Mouse (Mus musculus): ENCODE results near the gene Slc25a51. TPM values are rescaled to one million over a fixed set of nuclear protein-coding genes. Genes with fewer than 3 reads are reported as not detected.
"Not testable (repeated sequence)": the region's sequence is repeated elsewhere in the genome, so short reads cannot be mapped to it uniquely, and the experiment has no call there.

Gene Slc25a51
- polyA plus RNA-seq, 1 experiment from 2014 or later, result 77.6 TPM

GRCm38 (mm10) chr4:45392099-45392498 lies 16.5 kb downstream of the Slc25a51 start:
- Histone ChIP-seq H3K36me3 (replicated peaks) (peaks cover 4% of the 10 kb centered on the region; the same call in 1 of the 2 replicates), H3K27ac (no peak overlapping the region), H3K4me3 (no peak overlapping the region), H3K27me3 (replicated peaks) (no peaks in the 10 kb centered on the region), H3K9me3 (no peaks in the 10 kb centered on the region), H3K4me2 (no peak overlapping the region), H3K9ac (no peak overlapping the region), H3K4me1 (no peaks in the 10 kb centered on the region)
- WGBS, result 72% methylated on average over 4 of the region's 4 CpGs
- ATAC-seq (replicated peaks), result no peak

GRCm38 (mm10) chr4:45387296-45387695 lies 21.3 kb downstream of the Slc25a51 start:
- H3K4me1 ChIP-seq, result not testable (repeated sequence)
- 95% methylated on average over 5 of the region's 5 CpGs for WGBS

DNA sequence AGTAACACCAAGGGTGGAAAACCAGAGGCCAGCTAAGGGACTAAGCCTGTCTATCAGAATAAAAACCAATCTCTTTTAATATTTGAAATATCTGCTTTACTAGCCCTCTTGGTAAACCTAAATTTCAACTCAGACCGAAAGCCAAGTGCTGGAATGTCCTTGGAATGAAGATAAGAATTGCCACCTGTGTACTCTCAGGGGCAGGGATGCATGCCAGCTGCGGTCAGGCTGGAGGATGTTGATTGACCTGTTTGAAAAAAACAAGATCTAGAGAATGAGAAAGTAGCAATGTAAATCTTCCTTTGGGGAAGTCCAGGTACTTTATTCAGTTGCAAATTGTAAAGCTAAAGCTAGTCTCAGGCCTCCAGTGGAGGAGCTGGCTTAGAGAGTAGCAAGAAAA lies 26.4 kb downstream of the Slc25a51 start:
- not testable (repeated sequence) for H3K36me3 ChIP-seq (replicated peaks); H3K27me3 ChIP-seq (replicated peaks); ATAC-seq (replicated peaks); H3K4me2 ChIP-seq; H3K9ac ChIP-seq; H3K9me3 ChIP-seq; H3K4me1 ChIP-seq; H3K27ac ChIP-seq; H3K4me3 ChIP-seq
- 85% methylated on average over 2 of the region's 2 CpGs for WGBS

More at GRCm38 (mm10) chr4:45387296-45387695, 21.3 kb downstream of the Slc25a51 start:
- H3K9me3 ChIP-seq; H3K36me3 ChIP-seq (replicated peaks); H3K9ac ChIP-seq; H3K27ac ChIP-seq; H3K4me2 ChIP-seq; H3K27me3 ChIP-seq (replicated peaks); ATAC-seq (replicated peaks); H3K4me3 ChIP-seq: not testable (repeated sequence)

DNA sequence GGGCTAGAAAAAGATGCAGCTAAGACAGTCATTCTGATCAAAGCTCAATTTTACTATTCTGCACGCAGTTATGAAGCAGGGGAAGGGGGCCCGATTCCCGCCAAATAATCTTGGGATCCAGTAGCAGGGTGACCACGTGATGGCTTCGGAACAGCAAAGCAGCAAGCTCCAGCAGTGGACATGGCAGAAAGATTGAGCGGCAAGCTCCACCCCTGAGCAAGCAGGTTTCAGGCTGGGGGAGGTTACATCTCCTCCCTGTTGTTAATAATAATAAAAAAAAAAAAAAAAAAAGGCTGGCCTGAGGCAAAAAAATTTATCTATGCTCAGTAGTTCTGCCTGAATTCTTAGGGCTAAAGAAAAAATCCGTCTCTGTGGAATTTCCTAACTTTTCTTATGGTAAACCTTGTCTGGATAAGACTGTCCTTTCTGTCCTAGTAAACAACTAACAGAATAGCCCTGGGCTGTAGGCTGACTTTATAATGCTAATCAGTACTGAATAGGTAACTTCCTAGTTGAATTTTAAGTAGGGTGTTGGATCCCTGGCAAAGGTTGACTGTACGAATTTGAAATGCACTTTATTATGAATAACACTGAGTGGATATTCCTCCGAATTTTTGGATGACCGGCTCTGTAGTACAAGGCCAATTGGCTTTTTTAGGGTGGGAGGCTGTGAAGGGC lies 27.5 kb downstream of the Slc25a51 start:
- WGBS, result 85% methylated on average over 10 of the region's 10 CpGs
- not testable (repeated sequence) for ATAC-seq (replicated peaks)

DNA sequence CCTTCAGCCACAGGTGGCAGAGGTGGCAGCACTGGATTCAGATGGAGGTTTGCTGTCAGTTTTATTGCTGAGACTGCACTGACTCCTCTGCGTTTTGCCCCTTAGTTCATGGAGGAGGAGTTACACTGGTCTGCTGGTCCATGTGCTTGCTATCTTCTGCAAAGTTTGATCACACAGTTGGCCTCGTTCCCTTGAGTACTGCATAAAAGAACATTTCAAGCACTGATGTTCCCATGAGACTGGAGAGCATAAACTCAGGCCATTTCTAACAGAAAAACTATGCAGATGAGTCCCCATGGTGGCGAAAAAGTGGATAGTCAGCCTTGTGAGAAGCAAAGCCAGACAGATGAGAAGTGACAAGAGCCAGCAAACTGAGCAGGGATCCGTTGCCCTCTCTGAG lies 32.0 kb downstream of the Slc25a51 start:
- no peak for ATAC-seq (replicated peaks)
- H3K4me2 ChIP-seq, result no peak overlapping the region
- H3K4me3 ChIP-seq, result no peak overlapping the region
- no peaks in the 10 kb centered on the region for H3K4me1 ChIP-seq
- no peaks in the 10 kb centered on the region for H3K27me3 ChIP-seq (replicated peaks)
- H3K9me3 ChIP-seq, result no peaks in the 10 kb centered on the region
- H3K27ac ChIP-seq, result no peak overlapping the region
- peaks cover 35% of the 10 kb centered on the region for H3K36me3 ChIP-seq (replicated peaks)
- 86% methylated on average over 4 of the region's 4 CpGs for WGBS
- H3K9ac ChIP-seq, result no peak overlapping the region

More for the DNA sequence above, 27.5 kb downstream of the Slc25a51 start:
- peaks cover 12% of the 10 kb centered on the region for H3K36me3 ChIP-seq (replicated peaks)
- not testable (repeated sequence) for H3K9me3 ChIP-seq; H3K9ac ChIP-seq; H3K4me3 ChIP-seq; H3K4me2 ChIP-seq; H3K4me1 ChIP-seq; H3K27ac ChIP-seq; H3K27me3 ChIP-seq (replicated peaks)

GRCm38 (mm10) chr4:45374879-45375278 lies 33.7 kb downstream of the Slc25a51 start:
- H3K4me3 ChIP-seq, result no peak overlapping the region
- no peak for ATAC-seq (replicated peaks)
- no peak overlapping the region for H3K27ac ChIP-seq
- H3K9me3 ChIP-seq, result no peaks in the 10 kb centered on the region
- H3K4me1 ChIP-seq, result no peaks in the 10 kb centered on the region
- H3K36me3 ChIP-seq (replicated peaks), result peaks cover 42% of the 10 kb centered on the region
- no peak overlapping the region for H3K4me2 ChIP-seq
- H3K27me3 ChIP-seq (replicated peaks), result no peaks in the 10 kb centered on the region
- no peak overlapping the region for H3K9ac ChIP-seq
- 95% methylated on average over 5 of the region's 5 CpGs for WGBS

GRCm38 (mm10) chr4:45371261-45371660 lies 37.3 kb downstream of the Slc25a51 start:
- H3K4me3 ChIP-seq, result no peak overlapping the region
- no peaks in the 10 kb centered on the region for H3K9me3 ChIP-seq
- H3K27ac ChIP-seq, result no peak overlapping the region
- H3K4me1 ChIP-seq, result no peaks in the 10 kb centered on the region
- no peak overlapping the region for H3K4me2 ChIP-seq
- H3K9ac ChIP-seq, result no peak overlapping the region
- no peaks in the 10 kb centered on the region for H3K27me3 ChIP-seq (replicated peaks)
- ATAC-seq (replicated peaks), result no peak
- H3K36me3 ChIP-seq (replicated peaks), result peaks cover 31% of the 10 kb centered on the region
- 86% methylated on average over 3 of the region's 3 CpGs for WGBS

- Histone ChIP-seq H3K4me2 (no peak overlapping the region), H3K27me3 (replicated peaks) (no peaks in the 10 kb centered on the region), H3K27ac (no peak overlapping the region), H3K9ac (no peak overlapping the region), H3K4me3 (no peak overlapping the region), H3K36me3 (replicated peaks) (peaks cover 15% of the 10 kb centered on the region; the same call in 1 of the 2 replicates), H3K9me3 (no peaks in the 10 kb centered on the region), H3K4me1 (no peaks in the 10 kb centered on the region)
- 89% methylated on average over 3 of the region's 3 CpGs for WGBS
- ATAC-seq (replicated peaks), result no peak
These were observed 51.9 kb downstream of the Slc25a51 start for GRCm38 (mm10) chr4:45356653-45357052.

Small RNAs within 50 kb of the gene (microRNA-seq; reads per million reads assigned to microRNA genes)
- gene Gm25692, result not detected

Other genes starting within 250 kb of the Slc25a51 start
- 1.4 and 1.5 TPM in 2 replicates for gene Frmpd1, start 223.9 kb downstream of the Slc25a51 start, polyA plus RNA-seq (2015; fragmentation: Nextera tagmentation; extraction: Ambion mirVana)
- gene Trmt10b, start 111.6 kb downstream of the Slc25a51 start, polyA plus RNA-seq (2015; fragmentation: Nextera tagmentation; extraction: Ambion mirVana), result 24.1 and 24.2 TPM in 2 replicates
- 8.4 and 8.7 TPM in 2 replicates for gene Dcaf10, start 66.7 kb downstream of the Slc25a51 start, polyA plus RNA-seq (2015; fragmentation: Nextera tagmentation; extraction: Ambion mirVana)
- 30.1 and 34.9 TPM in 2 replicates for gene Exosc3, start 66.0 kb downstream of the Slc25a51 start, polyA plus RNA-seq (2015; fragmentation: Nextera tagmentation; extraction: Ambion mirVana)
- 6.3 and 6.7 TPM in 2 replicates for gene Shb, start 123.7 kb upstream of the Slc25a51 start, polyA plus RNA-seq (2015; fragmentation: Nextera tagmentation; extraction: Ambion mirVana)

Measured in midbrain, embryonic 15.5 days (tissue).